Mouse (Mus musculus) mouse trophoblast stem cell (cell line): ENCODE measurements around the gene Rhobtb3.
"Not testable (repeated sequence)": the region's sequence is repeated elsewhere in the genome, so short reads cannot be mapped to it uniquely, and the experiment has no call there.

Experiments used
- in situ Hi-C, 2 experiments: fragments of 300-500 bp; cut with MseI, MboI; formaldehyde crosslinking; loops; 2 replicates in 1 of 2; 3 replicates in 1 of 2; pipeline ENCODE4 v1.15.1; 2025

The Rhobtb3 gene

DNA sequence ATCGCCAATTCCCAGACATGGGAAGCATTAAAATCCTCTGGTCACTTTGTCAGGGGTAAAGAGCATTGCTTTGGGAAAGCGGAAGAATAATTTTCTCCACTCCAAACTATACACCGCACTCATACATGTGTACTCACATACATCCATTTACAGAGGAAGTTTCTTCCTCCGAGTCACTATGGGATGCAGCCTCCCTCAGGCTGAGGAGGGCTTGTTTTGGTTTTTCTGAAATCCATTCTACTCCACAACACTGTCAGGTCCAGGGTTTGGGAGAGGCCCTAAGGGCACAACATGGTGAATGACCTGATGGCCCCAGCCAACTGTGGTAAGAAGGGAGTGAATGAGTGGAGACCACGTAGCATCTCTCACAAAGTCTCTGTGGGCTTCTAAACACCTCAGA lies 14.7 kb downstream of the Rhobtb3 start:
- in situ Hi-C loops = not testable (repeated sequence)

DNA sequence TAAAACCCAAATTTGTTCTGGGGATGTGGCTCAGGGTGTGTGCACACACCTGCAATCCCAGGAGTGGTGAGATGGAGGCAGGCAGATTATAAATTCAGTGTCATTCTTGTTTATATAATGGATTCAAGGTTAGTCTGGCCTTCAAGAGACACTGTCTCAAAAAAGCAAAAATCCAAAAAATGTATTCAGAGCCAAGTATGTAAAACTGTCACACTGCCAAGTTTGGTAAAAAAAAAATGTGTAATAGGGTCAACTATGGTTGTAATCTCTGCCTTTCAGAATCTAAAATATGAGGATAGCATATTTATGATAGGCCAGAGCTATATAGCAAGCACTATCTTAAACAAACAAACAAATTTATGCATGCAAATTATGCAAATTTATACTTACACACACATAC lies 15.8 kb downstream of the Rhobtb3 start:
- in situ Hi-C loops = no loop called here

DNA sequence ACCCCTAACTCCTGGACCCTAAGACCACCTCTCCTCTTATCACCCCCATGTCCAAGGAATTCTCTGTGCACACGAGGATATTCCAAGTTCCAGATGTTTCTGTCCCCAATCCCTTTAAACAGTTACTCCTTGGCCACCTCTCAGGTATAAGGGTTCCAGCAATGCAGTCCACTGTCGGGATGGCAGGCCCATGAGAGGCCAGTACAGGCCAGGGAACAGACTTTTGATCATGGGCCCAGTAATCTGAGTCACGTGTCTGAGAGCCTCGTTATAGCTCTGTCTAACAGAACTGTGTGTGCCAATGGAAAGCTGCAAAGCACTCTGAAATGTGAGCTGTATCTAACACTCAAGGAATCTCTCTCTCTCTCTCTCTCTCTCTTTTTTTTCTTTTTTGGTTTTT lies 29.6 kb downstream of the Rhobtb3 start:
- in situ Hi-C loops = no loop called here

DNA sequence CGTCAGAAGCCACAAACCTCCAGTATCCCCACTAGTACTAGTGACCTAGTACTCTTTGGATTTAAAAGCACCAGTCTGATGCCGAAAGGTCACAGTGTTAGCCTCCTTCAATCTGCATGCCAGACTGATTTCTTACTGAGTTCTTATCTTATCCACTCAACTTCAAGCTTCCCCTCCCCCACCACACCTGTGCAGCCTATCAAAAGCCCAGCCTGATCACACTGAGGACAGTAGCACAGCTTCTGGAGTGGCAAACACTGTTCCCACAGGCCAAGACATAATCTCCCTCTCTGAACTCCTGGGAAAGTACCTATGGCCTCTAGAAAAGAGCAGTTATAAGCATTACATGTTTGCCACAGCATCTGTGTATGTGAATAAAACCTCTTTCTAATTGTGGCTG lies 35.5 kb downstream of the Rhobtb3 start:
- in situ Hi-C loops = no loop called here

DNA sequence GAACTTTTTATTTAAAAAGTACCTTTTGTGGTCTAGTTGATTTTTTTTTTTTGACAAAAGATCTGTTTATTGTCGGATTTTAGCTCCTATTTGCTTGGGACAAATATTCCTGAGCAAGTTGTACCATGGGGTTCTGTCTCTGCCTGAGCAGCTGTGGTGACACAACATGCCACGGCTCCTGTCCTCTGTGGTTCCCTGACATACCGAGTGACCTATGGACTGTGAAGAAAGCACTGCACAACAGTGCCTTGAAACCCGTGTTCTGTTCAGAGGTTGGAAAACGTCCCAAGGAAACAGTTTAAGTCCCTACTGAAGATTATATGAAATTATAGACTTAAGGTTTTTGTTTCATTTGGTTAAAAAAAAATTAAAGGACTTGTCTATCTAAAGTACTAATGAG lies 36.6 kb downstream of the Rhobtb3 start:
- in situ Hi-C loops = no loop called here

DNA sequence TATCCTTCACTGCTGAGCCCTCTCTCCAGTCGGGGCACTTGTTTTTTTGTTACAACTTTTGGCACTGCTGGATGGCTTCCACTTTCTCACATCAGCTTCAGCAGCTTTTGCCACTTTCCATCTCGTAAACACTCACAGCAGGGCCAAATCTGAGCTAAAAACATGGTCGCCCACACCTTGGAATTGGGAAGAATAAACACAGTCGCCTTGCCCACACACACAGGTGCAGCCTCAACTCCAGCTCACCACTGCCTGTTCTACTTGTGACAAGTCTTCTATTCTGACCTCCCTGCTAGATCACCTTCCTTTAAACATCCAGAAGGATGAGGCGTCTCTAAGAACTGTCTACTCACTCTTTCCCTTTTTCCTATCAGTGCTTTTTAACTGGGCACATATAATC lies 39.1 kb downstream of the Rhobtb3 start:
- in situ Hi-C loops = no loop called here

DNA sequence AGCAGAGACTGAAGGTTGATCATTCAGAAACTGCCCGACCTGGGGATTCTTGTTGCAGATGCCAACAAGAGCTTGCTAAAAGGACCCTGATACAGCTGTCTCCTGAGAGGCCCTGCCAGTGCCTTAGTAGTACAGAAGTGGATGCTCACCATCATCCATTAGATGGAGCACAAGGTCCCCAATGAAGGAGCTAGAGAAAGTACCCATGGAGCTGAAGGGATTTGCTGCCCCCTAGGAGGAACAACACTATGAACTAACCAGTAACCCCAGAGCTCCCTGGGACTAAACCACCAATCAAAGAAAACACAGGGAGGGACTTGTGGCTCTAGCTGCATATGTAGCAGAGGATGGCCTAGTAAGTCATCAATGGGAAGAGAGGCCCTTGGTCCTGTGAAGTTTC lies 42.8 kb downstream of the Rhobtb3 start:
- in situ Hi-C loops = not testable (repeated sequence)

DNA sequence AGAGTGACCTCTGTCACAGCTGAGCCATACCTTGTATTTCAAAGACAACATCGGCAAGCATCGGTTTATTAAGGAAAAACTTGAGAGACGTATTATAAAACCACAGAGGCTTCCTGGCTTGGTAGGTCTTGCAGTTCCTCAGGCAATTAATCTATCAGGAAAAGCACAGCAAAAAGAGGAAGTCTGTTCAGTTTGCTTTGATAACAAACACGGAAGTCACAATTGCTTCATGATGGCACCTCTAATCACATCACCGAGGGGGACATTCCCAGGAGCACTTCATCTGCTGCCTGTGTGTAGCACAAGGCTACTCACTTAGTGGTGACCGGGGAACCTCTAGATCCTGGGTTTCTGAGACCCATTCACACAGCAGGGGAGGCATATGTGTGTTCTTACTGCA lies 50.8 kb downstream of the Rhobtb3 start:
- in situ Hi-C loops = loop anchor here in 1 of 2 experiments (25.0 kb wide), 1 partner anchor 656 kb away; no protein-coding TSS in a partner anchor

DNA sequence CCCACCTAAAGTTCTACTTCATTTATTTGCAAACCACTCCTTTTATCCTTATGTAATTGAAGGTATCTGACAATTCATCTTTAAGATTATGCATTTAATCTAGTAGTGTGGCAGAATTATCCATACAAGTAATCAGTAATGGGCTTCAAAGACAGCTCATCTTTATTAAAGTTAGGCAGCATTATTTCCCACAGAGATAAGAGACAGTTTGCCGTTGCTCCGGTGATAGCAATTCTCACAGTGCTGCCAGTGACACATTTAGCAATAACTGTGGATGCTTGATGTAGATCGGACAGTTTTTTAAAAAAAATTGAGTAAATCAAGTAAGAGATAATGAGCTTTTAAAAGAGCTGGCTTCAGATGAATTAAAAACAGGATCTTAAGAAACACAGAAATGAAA lies 51.4 kb downstream of the Rhobtb3 start:
- in situ Hi-C loops = loop anchor here in 1 of 2 experiments (25.0 kb wide), 1 partner anchor 655 kb away; no protein-coding TSS in a partner anchor

DNA sequence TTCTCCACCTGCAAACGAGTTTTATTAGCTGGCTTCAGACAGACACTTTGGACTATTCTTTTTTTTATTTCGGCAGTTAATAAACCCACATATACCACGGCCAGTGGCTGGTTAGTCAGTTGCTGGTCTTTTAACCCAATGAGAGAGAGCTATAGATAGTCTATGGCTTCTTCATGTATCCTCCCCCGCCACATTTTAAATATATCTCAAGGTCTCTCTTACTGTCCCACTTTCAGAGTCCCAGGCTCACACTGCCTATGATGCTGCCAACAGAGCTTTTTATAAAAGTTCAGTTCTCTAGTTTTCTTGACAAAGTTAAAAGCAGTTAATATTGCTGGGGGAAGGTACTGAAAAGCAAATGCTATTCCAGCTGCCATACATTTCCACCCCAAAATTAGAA lies 51.9 kb downstream of the Rhobtb3 start:
- in situ Hi-C loops = loop anchor here in 1 of 2 experiments (25.0 kb wide), 1 partner anchor 655 kb away; no protein-coding TSS in a partner anchor

DNA sequence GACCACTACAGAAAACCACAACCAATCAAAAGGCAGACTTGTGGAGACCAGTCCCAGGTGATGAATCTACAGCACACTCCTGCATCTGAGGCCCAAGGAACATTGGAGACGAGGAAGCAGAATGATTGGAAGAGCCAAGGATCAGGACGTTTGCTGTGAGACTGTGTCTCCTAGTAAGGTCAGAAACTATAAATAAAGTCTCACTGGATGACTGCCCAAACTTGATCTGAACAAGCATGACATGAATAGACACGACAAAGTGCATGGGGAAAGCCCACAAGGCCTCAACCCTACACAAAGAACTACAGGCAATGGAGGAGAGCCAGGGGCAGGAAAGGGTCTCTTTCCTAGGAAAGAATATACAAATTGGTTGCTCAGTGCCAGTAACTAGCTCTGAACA lies 59.9 kb downstream of the Rhobtb3 start:
- in situ Hi-C loops = loop anchor here in 1 of 2 experiments (25.0 kb wide), 1 partner anchor 646 kb away; no protein-coding TSS in a partner anchor

DNA sequence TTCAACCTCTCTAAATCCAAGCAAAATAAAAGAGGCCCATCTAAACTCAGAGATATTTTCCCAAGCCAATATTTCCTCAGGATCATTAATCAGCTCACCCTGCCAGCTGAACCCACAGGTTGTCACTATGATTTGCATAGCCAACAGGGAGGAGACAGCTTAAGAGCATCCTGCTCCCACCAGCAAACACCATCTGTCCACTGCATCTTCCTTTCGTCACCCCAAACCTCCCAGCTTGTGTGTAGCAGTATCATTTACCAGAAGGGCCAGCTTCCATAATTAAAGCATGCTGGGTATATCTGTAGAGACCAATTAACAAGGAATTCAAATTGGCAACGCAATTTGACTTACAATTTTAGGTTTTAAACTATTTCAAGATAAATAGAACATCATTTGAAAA lies 63.2 kb downstream of the Rhobtb3 start:
- in situ Hi-C loops = loop anchor here in 1 of 2 experiments (25.0 kb wide), 1 partner anchor 643 kb away; no protein-coding TSS in a partner anchor

DNA sequence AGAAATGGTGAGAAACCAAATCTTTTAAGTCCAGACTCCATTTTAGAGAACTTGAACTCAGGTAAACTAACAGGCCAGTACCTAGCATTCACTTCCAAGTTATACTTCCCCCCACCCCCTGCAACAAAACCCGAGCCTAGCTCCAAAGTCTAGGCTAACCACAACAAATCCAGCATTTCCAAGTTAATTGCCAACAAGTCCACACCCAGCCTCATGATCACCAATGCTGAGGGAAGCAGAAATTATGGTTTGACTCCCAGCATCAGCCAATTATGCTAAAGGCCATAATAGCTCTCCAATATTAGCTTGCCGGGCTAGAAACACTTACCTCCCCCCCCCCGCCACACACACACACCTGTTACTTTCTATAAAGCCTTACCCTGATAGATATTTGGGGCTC lies 64.0 kb downstream of the Rhobtb3 start:
- in situ Hi-C loops = loop anchor here (10.0 to 25.0 kb wide), 3 partner anchors 75 to 655 kb away; no protein-coding TSS in a partner anchor

DNA sequence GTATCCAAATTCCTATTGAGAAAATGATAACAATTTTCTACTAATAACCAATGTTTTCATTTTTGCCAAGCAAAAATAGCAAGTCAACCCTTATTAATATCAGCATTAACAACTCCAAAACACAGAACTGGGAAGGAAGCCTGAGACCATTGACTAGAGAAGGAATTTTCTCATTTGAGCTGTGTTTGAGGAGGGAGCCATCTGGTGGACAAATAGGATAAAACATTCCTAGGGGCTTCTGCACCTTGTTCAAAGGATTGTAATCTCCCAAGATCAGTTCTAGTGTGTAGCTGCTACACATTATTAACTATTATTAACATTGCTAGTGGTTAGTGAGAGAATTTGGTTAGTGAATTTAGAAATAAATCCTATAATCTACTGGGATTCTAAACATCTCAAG lies 65.8 kb downstream of the Rhobtb3 start:
- in situ Hi-C loops = loop anchor here (10.0 to 25.0 kb wide), 3 partner anchors 73 to 653 kb away; no protein-coding TSS in a partner anchor

DNA sequence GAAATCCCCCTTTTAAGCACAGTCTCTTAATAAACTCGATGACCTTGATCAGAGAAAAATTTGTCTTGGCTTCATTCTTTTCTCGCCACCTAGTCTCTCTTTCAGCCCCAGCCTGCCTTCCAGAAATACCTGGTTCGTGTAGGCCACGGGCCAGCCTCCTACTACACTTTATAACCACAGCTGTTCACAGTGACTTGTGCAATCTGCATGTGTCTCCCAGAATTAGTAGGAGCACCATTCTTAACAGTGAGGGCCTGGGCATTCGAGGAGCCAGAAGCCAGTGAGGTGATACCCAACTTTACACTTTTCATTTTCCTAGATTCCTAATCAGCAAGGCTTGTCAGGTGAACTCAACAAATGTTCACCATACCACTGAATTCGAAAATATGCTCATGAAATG lies 67.1 kb downstream of the Rhobtb3 start:
- in situ Hi-C loops = loop anchor here (10.0 to 25.0 kb wide), 3 partner anchors 72 to 652 kb away; no protein-coding TSS in a partner anchor

DNA sequence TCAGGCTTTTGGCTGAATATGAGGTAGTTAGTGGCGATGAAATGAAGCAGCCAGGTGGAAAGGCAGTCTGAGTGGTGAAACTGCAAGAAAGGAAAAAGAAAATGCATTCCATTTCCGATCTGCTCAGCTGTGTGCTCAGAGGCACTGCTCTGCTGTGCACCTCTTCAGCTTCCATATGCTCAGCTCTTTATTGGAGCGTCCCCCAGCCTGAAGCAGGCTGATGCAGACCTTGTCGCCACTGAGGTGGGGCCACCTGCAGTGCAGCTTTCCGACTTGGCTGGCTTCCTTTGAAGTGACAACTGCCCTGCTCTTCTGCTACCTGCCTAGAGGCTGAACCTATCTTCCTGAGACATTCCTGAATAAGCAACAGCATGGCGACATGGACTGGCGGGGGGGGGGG lies 67.5 kb downstream of the Rhobtb3 start:
- in situ Hi-C loops = loop anchor here (10.0 to 25.0 kb wide), 3 partner anchors 71 to 651 kb away; no protein-coding TSS in a partner anchor

DNA sequence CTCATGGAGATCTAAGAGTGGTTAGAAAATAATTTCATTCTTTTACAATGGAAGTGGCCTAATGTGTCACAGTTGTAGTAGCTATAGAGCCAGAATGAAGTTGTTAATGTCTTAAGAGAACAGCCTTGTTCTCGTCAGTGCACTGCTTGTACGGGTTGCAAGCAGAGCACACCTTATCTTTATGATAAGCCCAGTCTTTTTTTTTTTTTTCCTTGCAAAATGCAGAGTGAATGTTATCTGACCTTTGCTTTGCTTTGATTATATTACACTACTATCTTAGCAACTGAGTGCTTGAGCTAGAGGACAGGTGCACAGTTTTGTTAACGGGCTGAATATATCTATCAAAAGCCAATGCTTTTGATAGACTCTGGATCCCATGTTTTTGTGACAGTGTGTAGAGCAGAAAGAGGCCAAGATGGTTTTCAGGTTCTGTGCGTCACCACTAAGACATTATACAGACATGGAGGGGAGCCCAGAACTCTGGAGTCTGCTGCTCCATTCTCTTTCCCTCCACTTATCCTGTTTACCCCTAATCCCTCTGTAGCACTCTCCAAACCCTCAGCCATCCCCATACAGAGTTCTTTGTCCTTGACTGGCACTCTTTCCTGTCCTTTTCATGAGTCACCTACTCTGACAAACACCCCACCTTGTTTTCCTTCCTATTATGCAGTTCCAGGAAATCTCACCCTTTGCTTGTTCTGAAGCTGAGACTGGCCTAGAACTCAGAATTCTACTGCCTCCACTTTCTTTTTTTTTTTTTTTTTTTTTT lies 68.9 kb downstream of the Rhobtb3 start:
- in situ Hi-C loops = loop anchor here (10.0 to 25.0 kb wide), 3 partner anchors 70 to 650 kb away; no protein-coding TSS in a partner anchor

DNA sequence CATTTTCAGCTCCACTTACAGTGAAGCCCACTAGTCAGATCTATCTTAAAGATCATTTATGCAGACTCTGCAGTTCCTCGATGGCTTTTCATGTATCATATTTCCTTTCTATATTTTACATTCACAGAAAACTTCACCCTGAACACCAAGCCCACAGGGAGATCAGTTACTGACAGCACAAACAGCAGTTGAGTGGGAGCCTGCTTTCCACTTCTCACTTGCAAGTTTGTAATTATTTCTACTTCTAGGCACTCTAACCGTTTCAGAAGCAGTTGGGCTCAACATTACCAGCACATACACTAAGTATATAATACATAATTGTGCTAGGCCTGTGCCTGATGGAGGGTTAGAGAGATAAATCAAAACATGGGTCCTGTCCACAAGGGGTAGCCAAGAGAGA lies 75.8 kb downstream of the Rhobtb3 start:
- in situ Hi-C loops = no loop called here

DNA sequence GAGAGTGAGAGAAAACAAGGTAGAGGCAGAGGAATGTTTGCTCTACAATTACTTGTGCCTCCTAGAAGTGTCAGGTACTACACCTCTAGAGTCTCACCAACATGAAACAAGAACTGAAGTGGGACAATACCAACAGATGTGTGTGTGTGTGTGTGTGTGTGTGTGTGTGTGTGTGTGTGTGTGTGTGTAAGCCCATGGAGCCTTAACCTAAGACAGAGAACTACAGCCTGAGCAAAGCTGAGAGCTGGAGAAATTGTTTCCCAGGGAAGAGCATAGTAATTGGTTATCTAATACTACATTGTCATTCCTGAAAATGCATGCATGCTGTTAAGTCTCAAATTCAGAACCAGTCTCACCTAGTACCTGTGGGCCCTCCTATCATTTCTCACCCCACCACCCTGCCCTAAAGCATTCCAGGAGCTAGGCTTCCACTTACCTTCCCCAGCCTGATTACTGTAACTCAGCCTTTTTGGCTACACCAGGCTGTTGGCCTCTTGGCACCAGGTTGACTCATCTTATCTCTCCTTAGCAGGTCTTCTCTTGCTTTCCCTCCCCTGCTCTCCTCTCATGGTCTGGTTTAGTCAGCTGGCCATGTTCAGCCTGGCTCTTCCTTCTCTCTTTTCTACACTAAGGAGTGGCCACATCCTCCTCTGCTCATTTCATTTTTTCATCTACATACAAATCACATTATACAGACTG lies 78.1 kb downstream of the Rhobtb3 start:
- in situ Hi-C loops = no loop called here

DNA sequence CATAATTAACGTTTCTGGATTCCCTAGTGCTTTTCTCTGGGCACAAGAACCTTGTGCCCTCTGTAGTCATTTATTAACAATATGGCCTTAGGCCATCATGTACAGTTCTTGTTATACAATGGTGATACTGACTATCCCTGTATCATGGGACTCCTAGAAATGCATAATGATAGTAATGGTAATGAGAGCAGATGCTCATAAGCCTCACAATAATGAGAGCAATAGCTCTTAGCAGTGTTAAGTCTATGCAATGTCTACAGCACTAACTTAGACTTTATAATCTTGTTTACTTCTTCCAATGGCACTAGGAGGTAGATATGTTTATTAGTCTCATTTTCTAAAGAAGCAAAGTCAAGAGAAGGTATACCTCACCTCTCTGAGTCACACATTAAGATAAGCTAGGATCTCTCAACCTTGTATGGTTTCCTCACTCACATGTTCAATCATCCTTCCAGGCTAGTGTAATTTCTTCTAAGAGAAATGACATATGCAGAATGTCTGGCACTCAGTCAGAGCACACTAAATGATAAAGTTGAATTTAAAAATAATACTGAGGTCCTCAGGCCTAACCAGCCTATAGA lies 84.4 kb downstream of the Rhobtb3 start:
- in situ Hi-C loops = no loop called here

DNA sequence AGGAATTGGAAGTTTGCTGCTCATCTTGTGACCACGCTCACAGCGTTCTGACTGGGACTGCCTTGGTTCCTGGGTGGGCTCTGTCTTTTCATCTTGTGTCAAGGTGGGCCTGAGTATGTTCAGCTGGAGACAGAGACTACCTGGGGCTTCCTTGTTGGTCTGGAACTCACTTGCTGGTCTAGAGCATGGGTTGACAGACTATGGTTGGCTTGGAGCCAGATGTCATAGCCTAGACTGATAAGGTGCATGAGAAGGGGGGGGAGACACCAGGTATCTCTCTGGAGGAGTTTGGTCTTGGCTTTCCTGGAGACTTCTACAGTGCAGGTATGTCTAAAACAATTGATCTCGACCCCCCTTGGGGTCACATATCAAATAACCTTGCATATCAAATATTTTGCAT lies 90.6 kb downstream of the Rhobtb3 start:
- in situ Hi-C loops = no loop called here

DNA sequence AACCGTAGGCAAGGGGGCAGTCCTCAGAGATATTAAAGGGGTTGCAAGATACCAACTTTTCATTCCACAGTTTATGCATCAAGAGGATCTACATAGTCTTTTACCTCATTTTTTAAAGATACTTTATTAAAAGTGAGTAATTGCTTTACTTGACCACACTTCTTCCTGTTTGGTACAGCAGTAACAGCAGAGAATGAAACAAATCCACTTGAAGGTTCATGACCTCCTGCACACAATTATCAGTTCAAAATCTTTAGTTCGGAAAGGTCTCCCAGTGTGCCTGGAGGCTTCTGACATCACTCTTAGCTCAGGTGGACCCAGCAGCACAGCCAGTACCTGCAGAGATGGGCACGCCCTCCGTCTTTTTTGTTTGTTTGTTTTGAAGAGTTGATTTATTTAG lies 91.7 kb downstream of the Rhobtb3 start:
- in situ Hi-C loops = no loop called here
